ENCODE assay signal across 7 mouse cellular contexts in the genomic region with DNA sequence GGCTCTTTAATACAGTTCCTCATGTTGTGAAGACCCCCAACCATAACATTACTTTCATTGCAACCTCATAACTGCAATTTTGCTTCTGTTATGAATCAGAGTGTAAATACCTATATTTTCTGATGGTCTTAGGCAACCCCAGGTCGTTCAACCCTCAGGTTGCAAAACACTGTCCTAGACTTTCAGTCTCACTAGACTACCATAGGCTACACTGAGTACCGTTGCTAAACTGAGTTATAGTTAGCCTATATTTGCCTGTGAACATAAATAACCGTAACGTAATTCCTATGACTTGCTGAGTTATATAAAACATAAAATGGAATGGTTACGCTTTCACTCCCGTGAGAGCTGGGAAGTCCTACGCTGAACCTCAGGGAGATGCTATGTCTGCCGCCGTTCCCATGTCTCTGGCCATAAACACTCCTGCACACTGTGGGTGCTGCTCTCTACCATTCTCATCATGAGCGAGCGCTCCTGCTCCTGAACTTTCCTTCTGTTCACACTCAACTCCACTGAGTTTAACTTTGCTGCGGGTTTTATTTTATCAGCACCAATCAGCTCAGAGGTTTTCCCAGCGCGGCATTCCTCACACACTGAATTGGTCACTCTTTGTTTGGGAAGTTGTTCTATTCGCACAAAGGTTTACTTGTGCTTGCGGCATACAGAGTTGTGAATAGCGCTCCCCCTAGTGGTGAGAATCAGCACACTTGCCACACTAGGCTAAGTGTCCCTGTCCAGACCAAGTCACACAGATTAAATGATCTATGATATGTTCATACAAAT. TPM values are rescaled to one million over a fixed set of nuclear protein-coding genes. Genes with fewer than 3 reads are reported as not detected.
DNase-seq lines count a peak whose midpoint lies in the region; ATAC-seq lines count a peak whose summit lies in the region.

No protein-coding gene starts in this region.

- no peaks in the 10 kb centered on the region for H3K9me3 ChIP-seq in hindbrain, embryonic 13.5 days

- DNase-seq in R1 (ENCODE audit: low read depth, low spot score) = peak; percentile 91
- DNase-seq in cerebellum, adult 9-10 months = peak; percentile 77
- DNase-seq in layer of hippocampus, postnatal 25 days (ENCODE audit: extremely low spot score in 1 of 2, low spot score in 1 of 2) = peak; percentile 46 to 73
- DNase-seq in lung, postnatal 36 days = peak; percentile 90
- DNase-seq in right cerebral cortex, postnatal 25 days = peak; percentile 58

- H3K9ac ChIP-seq in hindbrain, embryonic 13.5 days = no peak overlapping the region

- H3K36me3 ChIP-seq in hindbrain, embryonic 13.5 days = peaks cover 64% of the 10 kb centered on the region

- ATAC-seq in frontal cortex, adult (ENCODE audit: low TSS enrichment) = peak; percentile 94
- ATAC-seq in hindbrain, embryonic 13.5 days (ENCODE audit: low FRiP score) = peak; percentile 87

- H3K4me3 ChIP-seq in hindbrain, embryonic 13.5 days = no peak overlapping the region

- H3K4me2 ChIP-seq in hindbrain, embryonic 13.5 days = peak overlapping the region; percentile 36

- H3K27ac ChIP-seq in hindbrain, embryonic 13.5 days = peak overlapping the region; percentile 78

- WGBS in hindbrain, embryonic 13.5 days = 56% methylated on average over 17 of the region's 17 CpGs

- no peaks in the 10 kb centered on the region for H3K27me3 ChIP-seq in hindbrain, embryonic 13.5 days

- no peaks in the 10 kb centered on the region; the same call in 1 of the 2 replicates for H3K4me1 ChIP-seq in hindbrain, embryonic 13.5 days (replicated peaks)

RNA-seq across cellular contexts. Expression of a gene that starts 13.4 kb away (rescaled TPM):
- 18.6 and 19.2 TPM in 2 replicates for polyA plus RNA-seq in hindbrain, embryonic 13.5 days (2015; fragmentation: Nextera tagmentation; extraction: Ambion mirVana)
- 10 to 100 TPM; 22.5 to 25.5 TPM for total RNA-seq in layer of hippocampus, postnatal 25 days (2021)

RNA-seq across cellular contexts. Expression of a gene that starts 19.2 kb away (rescaled TPM):
- polyA plus RNA-seq in hindbrain, embryonic 13.5 days (2015; fragmentation: Nextera tagmentation; extraction: Ambion mirVana) = 11.4 and 12.2 TPM in 2 replicates
- total RNA-seq in layer of hippocampus, postnatal 25 days (2021) = 10 to 100 TPM; 10.9 to 14.7 TPM
